Comparison of ENCODE assay signal across 7 mouse cellular contexts in genomic region chr11:116533341-116534153, GRCm38 (mm10). TPM values are rescaled to one million over a fixed set of nuclear protein-coding genes. Genes with fewer than 3 reads are reported as not detected.
A peak's percentile ranks its signal among the peaks of the same experiment; 100 is the strongest.
DNase-seq lines count a peak whose midpoint lies in the region; ATAC-seq and TF ChIP-seq lines count a peak whose summit lies in the region.

No protein-coding gene starts in this region.

- DNase-seq in CD4-positive helper T cell, adult 2 months (ENCODE audit: low read depth, low spot score), result peak; percentile 38
- DNase-seq in ES-E14 (ENCODE audit: low read depth, low spot score), result no peak
- peak; percentile 49 for DNase-seq in heart, postnatal 4 days
- no peak for DNase-seq in liver, adult 2 months (ENCODE audit: extremely low read depth, low read depth, low spot score)
- DNase-seq in layer of hippocampus, adult 9-11 months, result no peak

- H3K4me2 ChIP-seq in neural tube, embryonic 12.5 days (replicated peaks), result peak overlapping the region; percentile 72

- TF ChIP-seq CTCF in liver, adult 2 months (IDR thresholded peaks at IDR 0.05; ENCODE audit: low read depth, low read length), result no peak

- TF ChIP-seq POLR2A in liver, adult 2 months (IDR thresholded peaks at IDR 0.05; ENCODE audit: extremely low read depth, insufficient read depth, low read length), result no peak

- no peak overlapping the region for H3K27ac ChIP-seq in ES-E14 (ENCODE audit: insufficient read depth, low read depth, low read length, poor library complexity, severe bottlenecking)
- no peak overlapping the region for H3K27ac ChIP-seq in liver, adult 2 months (replicated peaks; ENCODE audit: insufficient read depth, low read depth, low read length)
- no peak overlapping the region for H3K27ac ChIP-seq in neural tube, embryonic 12.5 days

- no peaks in the 10 kb centered on the region for H3K9me3 ChIP-seq in ES-E14 (ENCODE audit: control insufficient read depth, insufficient read depth, low read depth, low read length)
- H3K9me3 ChIP-seq in neural tube, embryonic 12.5 days, result no peaks in the 10 kb centered on the region

- in situ Hi-C loops in ES-E14 (cut with MboI; ENCODE audit: low sequenced_read_pairs in 2 of 2, unreplicated experiment in 2 of 2), result no loop called here

- H3K36me3 ChIP-seq in ES-E14 (ENCODE audit: control insufficient read depth, insufficient read depth, low read length, poor library complexity, severe bottlenecking), result peaks cover under 1% of the 10 kb centered on the region
- no peaks in the 10 kb centered on the region for H3K36me3 ChIP-seq in liver, adult 2 months (ENCODE audit: control insufficient read depth, insufficient read depth, low read length)
- peaks cover 14% of the 10 kb centered on the region for H3K36me3 ChIP-seq in neural tube, embryonic 12.5 days

- WGBS in liver, adult 2 months, result 2% methylated on average over 63 of the region's 63 CpGs
- WGBS in neural tube, embryonic 12.5 days, result under 1% methylated on average over 63 of the region's 63 CpGs

- H3K79me2 ChIP-seq in liver, adult 2 months (ENCODE audit: control insufficient read depth, insufficient read depth, low read length), result no peaks in the 10 kb centered on the region

- peak overlapping the region; percentile 25 for H3K9ac ChIP-seq in ES-E14 (ENCODE audit: insufficient read depth, low read depth, low read length, poor library complexity, severe bottlenecking)
- H3K9ac ChIP-seq in liver, adult 2 months (ENCODE audit: low read depth, low read length), result peak overlapping the region; percentile 36; the same call in 1 of the 2 replicates
- peak overlapping the region; percentile 42 for H3K9ac ChIP-seq in neural tube, embryonic 12.5 days

- H3K4me1 ChIP-seq in ES-E14 (ENCODE audit: control insufficient read depth in 2 of 2, insufficient read depth in 2 of 2, low read length in 2 of 2, poor library complexity in 1 of 2), result peaks cover 0 to 8% of the 10 kb centered on the region in 2 experiments; a peak in 2 of 4 replicates
- no peaks in the 10 kb centered on the region for H3K4me1 ChIP-seq in liver, adult 2 months (ENCODE audit: control insufficient read depth, insufficient read depth, low read length)
- H3K4me1 ChIP-seq in neural tube, embryonic 12.5 days, result peaks cover 49% of the 10 kb centered on the region

- H3K27me3 ChIP-seq in liver, adult 2 months (ENCODE audit: control insufficient read depth, insufficient read depth, low read length), result peaks cover 18% of the 10 kb centered on the region
- peaks cover 55% of the 10 kb centered on the region for H3K27me3 ChIP-seq in neural tube, embryonic 12.5 days (replicated peaks)

- peak overlapping the region; percentile 70 to 83 for H3K4me3 ChIP-seq in ES-E14 (ENCODE audit: insufficient read depth in 1 of 2, low read depth in 1 of 2, low read length in 2 of 2, poor library complexity in 1 of 2, severe bottlenecking in 1 of 2)
- H3K4me3 ChIP-seq in liver, adult 2 months (ENCODE audit: insufficient read depth, low read depth, low read length), result peak overlapping the region; percentile 36
- peak overlapping the region; percentile 43 for H3K4me3 ChIP-seq in neural tube, embryonic 12.5 days

- ATAC-seq in erythroblast, adult 5-6 weeks (replicated peaks; ENCODE audit: low FRiP score, poor library complexity, severe bottlenecking), result peak; percentile 50
- no peak for ATAC-seq in neural tube, embryonic 12.5 days (ENCODE audit: low FRiP score, low read depth)

TF ChIP-seq in ES-E14, 5 proteins besides CTCF, POLR2A, EP300 and RAD21:
- no peak for TF ChIP-seq MAFK (IDR thresholded peaks at IDR 0.05; ENCODE audit: insufficient read depth, low read depth, low read length)
- no peak for TF ChIP-seq CHD2 (IDR thresholded peaks at IDR 0.05; ENCODE audit: low read depth, low read length)

RNA-seq across cellular contexts. Expression of gene Sphk1, which starts 2.8 kb away (rescaled TPM):
- total RNA-seq in ES-E14 (2012; rRNA removed), result 2.1 and 2.3 TPM in 2 replicates
- 14.2 and 15.9 TPM in 2 replicates for total RNA-seq in erythroblast, adult 5-6 weeks (2015; ENCODE audit: low replicate concordance)
- total RNA-seq in erythroblast, adult 5-6 weeks (2017; ENCODE audit: low replicate concordance), result 45.3 and 46.3 TPM in 2 replicates
- total RNA-seq in heart, postnatal 4 days (2021), result 1 to 10 TPM; 4.6 to 5.1 TPM
- 0.47 and 0.55 TPM in 2 replicates for total RNA-seq in liver, adult 2 months (2014; rRNA removed)
- polyA plus RNA-seq in liver, adult 2 months (2012; rRNA removed), result 0.21 and 0.44 TPM in 2 replicates
- 7.6 and 9.3 TPM in 2 replicates for polyA plus RNA-seq in neural tube, embryonic 12.5 days (2016; fragmentation: Nextera tagmentation; extraction: Ambion mirVana)

RNA-seq across cellular contexts. Expression of gene Prpsap1, which starts 39.5 kb away (rescaled TPM):
- total RNA-seq in ES-E14 (2012; rRNA removed), result 100 and 121 TPM in 2 replicates
- 9.8 and 11.1 TPM in 2 replicates for total RNA-seq in erythroblast, adult 5-6 weeks (2015; ENCODE audit: low replicate concordance)
- total RNA-seq in erythroblast, adult 5-6 weeks (2017; ENCODE audit: low replicate concordance), result 9.2 and 14.1 TPM in 2 replicates
- total RNA-seq in heart, postnatal 4 days (2021), result 10 to 100 TPM; 53.6 to 55.5 TPM
- total RNA-seq in liver, adult 2 months (2014; rRNA removed), result 37.7 and 59.0 TPM in 2 replicates
- 72.8 and 80.1 TPM in 2 replicates for polyA plus RNA-seq in liver, adult 2 months (2012; rRNA removed)
- 199 and 200 TPM in 2 replicates for polyA plus RNA-seq in neural tube, embryonic 12.5 days (2016; fragmentation: Nextera tagmentation; extraction: Ambion mirVana)

RNA-seq across cellular contexts. Expression of gene Ube2o, which starts 47.7 kb away (rescaled TPM):
- total RNA-seq in ES-E14 (2012; rRNA removed), result 45.2 and 50.0 TPM in 2 replicates
- 473 and 508 TPM in 2 replicates for total RNA-seq in erythroblast, adult 5-6 weeks (2015; ENCODE audit: low replicate concordance)
- total RNA-seq in erythroblast, adult 5-6 weeks (2017; ENCODE audit: low replicate concordance), result 800 and 935 TPM in 2 replicates
- 10 to 100 TPM; 29.1 to 33.8 TPM for total RNA-seq in heart, postnatal 4 days (2021)
- 2.0 and 3.2 TPM in 2 replicates for total RNA-seq in liver, adult 2 months (2014; rRNA removed)
- 5.7 and 7.3 TPM in 2 replicates for polyA plus RNA-seq in liver, adult 2 months (2012; rRNA removed)
- 34.3 and 37.6 TPM in 2 replicates for polyA plus RNA-seq in neural tube, embryonic 12.5 days (2016; fragmentation: Nextera tagmentation; extraction: Ambion mirVana)

RNA-seq across cellular contexts. Expression of gene Aanat, which starts 52.7 kb away (rescaled TPM):
- 0.16 and 0.94 TPM in 2 replicates for total RNA-seq in ES-E14 (2012; rRNA removed)
- not detected in 2 replicates for total RNA-seq in erythroblast, adult 5-6 weeks (2015; ENCODE audit: low replicate concordance)
- not detected in 2 replicates for total RNA-seq in erythroblast, adult 5-6 weeks (2017; ENCODE audit: low replicate concordance)
- total RNA-seq in heart, postnatal 4 days (2021), result not detected
- not detected in 2 replicates for total RNA-seq in liver, adult 2 months (2014; rRNA removed)
- not detected in 2 replicates for polyA plus RNA-seq in liver, adult 2 months (2012; rRNA removed)
- polyA plus RNA-seq in neural tube, embryonic 12.5 days (2016; fragmentation: Nextera tagmentation; extraction: Ambion mirVana), result not detected in 2 replicates

Comparison
In these comparisons a context has a peak if more than half of its experiments do, and no peak if none do; other contexts are left out.
1. DNase-seq: peak in CD4-positive helper T cell, adult 2 months (single experiment) and heart, postnatal 4 days (single experiment); none in ES-E14 (single experiment), liver, adult 2 months (single experiment) and layer of hippocampus, adult 9-11 months (single experiment).
2. Peak in every context shown above with its lines, with median percentiles within 50 percentile points of each other: H3K4me3 ChIP-seq and H3K9ac ChIP-seq.